Mouse (Mus musculus) heart, embryonic 11.5 days (tissue): ENCODE data around the gene Cyp27a1. TPM values are rescaled to one million over a fixed set of nuclear protein-coding genes. Genes with fewer than 3 reads are reported as not detected.
A peak's percentile ranks its signal among the peaks of the same experiment; 100 is the strongest.

Experiments
- ATAC-seq: fragments of 200-750 bp; cut with Nextera tagmentation; replicated peaks from 2 replicates; pipeline ENCODE4 v1.8.0; 2017; ENCODE audit warnings: moderate library complexity; ENCODE audit not compliant: insufficient number of reproducible peaks, low FRiP score, low TSS enrichment
- H3K27ac ChIP-seq: fragments of 300-500 bp; sonication (generic); 2 replicates; pipeline ENCODE4 v1.5.1; 2014; ENCODE audit warnings: mild to moderate bottlenecking, low read depth, low read length
- H3K27me3 ChIP-seq: fragments of 300-500 bp; sonication (generic); 2 replicates; pipeline ENCODE4 v1.6.1; 2014; ENCODE audit warnings: mild to moderate bottlenecking, low read length, mixed read lengths; ENCODE audit not compliant: control insufficient read depth, insufficient read depth
- H3K36me3 ChIP-seq: fragments of 300-500 bp; sonication (generic); 2 replicates; pipeline ENCODE4 v1.6.1; 2014; ENCODE audit warnings: mild to moderate bottlenecking, low read length, moderate library complexity, mixed read lengths; ENCODE audit not compliant: control insufficient read depth, insufficient read depth
- H3K4me1 ChIP-seq: fragments of 300-500 bp; sonication (generic); 2 replicates; pipeline ENCODE4 v1.6.1; 2014; ENCODE audit warnings: low read length; ENCODE audit not compliant: control insufficient read depth, insufficient read depth
- H3K4me2 ChIP-seq: fragments of 300-500 bp; sonication (generic); 2 replicates; pipeline ENCODE4 v1.6.1; 2014; ENCODE audit warnings: mild to moderate bottlenecking, moderate library complexity
- H3K4me3 ChIP-seq: fragments of 300-500 bp; sonication (generic); 2 replicates; pipeline ENCODE4 v1.5.1; 2014; ENCODE audit warnings: low read depth, low read length
- H3K9ac ChIP-seq: fragments of 300-500 bp; sonication (generic); 2 replicates; pipeline ENCODE4 v1.6.1; 2014; ENCODE audit warnings: mild to moderate bottlenecking, low read depth, low read length, moderate library complexity
- H3K9me3 ChIP-seq: fragments of 300-500 bp; sonication (generic); replicated peaks from 2 replicates; pipeline ENCODE4 v1.6.1; 2016; ENCODE audit warnings: low read length; ENCODE audit not compliant: control insufficient read depth
- WGBS: fragments of 180-500 bp; shearing (Covaris S2); extraction: QIAGEN DNeasy Blood & Tissue Kit; methylation state at CpG from one replicate; pipeline ENCODE4 v1.1.7; 2014; ENCODE audit not compliant: insufficient replicate concordance; 5-methylcytosine and 5-hydroxymethylcytosine counted together
- polyA plus RNA-seq: library from polyadenylated mRNA; unstranded; fragments of >200 nt; fragmentation: Nextera tagmentation; extraction: Ambion mirVana; gene quantifications from 2 replicates; pipeline ENCODE4 v1.2.1, GENCODE M21; 2014

Cyp27a1 gene
- polyA plus RNA-seq, 1 experiment from 2014 or later: 15.2 TPM

GRCm38 (mm10) chr1:74712461-74713098 is 794 bp upstream of the Cyp27a1 start:
- Histone ChIP-seq H3K9ac (peak overlapping the region; percentile 85), H3K27ac (no peak overlapping the region), H3K4me2 (peak overlapping the region; percentile 89), H3K9me3 (no peaks in the 10 kb centered on the region), H3K4me3 (peak overlapping the region; percentile 61), H3K36me3 (no peaks in the 10 kb centered on the region), H3K4me1 (peaks cover 10% of the 10 kb centered on the region), H3K27me3 (no peaks in the 10 kb centered on the region)
- WGBS: 38% methylated on average over 5 of the region's 5 CpGs
- no peak for ATAC-seq

GRCm38 (mm10) chr1:74713859-74714730 is 721 bp downstream of the Cyp27a1 start:
- Histone ChIP-seq H3K9ac (peak overlapping the region; percentile 85), H3K4me3 (peak overlapping the region; percentile 61), H3K27me3 (no peaks in the 10 kb centered on the region), H3K4me1 (peaks cover 10% of the 10 kb centered on the region), H3K36me3 (no peaks in the 10 kb centered on the region), H3K9me3 (no peaks in the 10 kb centered on the region), H3K27ac (no peak overlapping the region), H3K4me2 (peak overlapping the region; percentile 89)
- WGBS: 18% methylated on average over 12 of the region's 12 CpGs
- no peak for ATAC-seq

GRCm38 (mm10) chr1:74714967-74715366 is 1.6 kb downstream of the Cyp27a1 start:
- ATAC-seq: no peak
- H3K27ac ChIP-seq: no peak overlapping the region

GRCm38 (mm10) chr1:74715468-74715867 is 2.1 kb downstream of the Cyp27a1 start:
- peaks cover 10% of the 10 kb centered on the region for H3K4me1 ChIP-seq
- no peaks in the 10 kb centered on the region for H3K36me3 ChIP-seq
- no peak overlapping the region for H3K9ac ChIP-seq
- H3K4me3 ChIP-seq: no peak overlapping the region
- H3K4me2 ChIP-seq: no peak overlapping the region
- no peak overlapping the region for H3K27ac ChIP-seq
- ATAC-seq: no peak
- 67% methylated on average over 5 of the region's 5 CpGs for WGBS
- no peaks in the 10 kb centered on the region for H3K9me3 ChIP-seq
- no peaks in the 10 kb centered on the region for H3K27me3 ChIP-seq

More at GRCm38 (mm10) chr1:74714967-74715366, 1.6 kb downstream of the Cyp27a1 start:
- 34% methylated on average over 2 of the region's 2 CpGs for WGBS
- no peaks in the 10 kb centered on the region for H3K36me3 ChIP-seq
- no peaks in the 10 kb centered on the region for H3K27me3 ChIP-seq
- H3K4me2 ChIP-seq: no peak overlapping the region
- no peak overlapping the region for H3K9ac ChIP-seq
- H3K4me1 ChIP-seq: peaks cover 10% of the 10 kb centered on the region
- no peaks in the 10 kb centered on the region for H3K9me3 ChIP-seq
- H3K4me3 ChIP-seq: no peak overlapping the region

GRCm38 (mm10) chr1:74715886-74716285 is 2.5 kb downstream of the Cyp27a1 start:
- Histone ChIP-seq H3K4me2 (no peak overlapping the region), H3K9me3 (no peaks in the 10 kb centered on the region), H3K9ac (no peak overlapping the region), H3K36me3 (no peaks in the 10 kb centered on the region), H3K27ac (no peak overlapping the region), H3K27me3 (no peaks in the 10 kb centered on the region), H3K4me3 (no peak overlapping the region), H3K4me1 (peaks cover 10% of the 10 kb centered on the region)
- WGBS: 83% methylated on average over 6 of the region's 6 CpGs
- no peak for ATAC-seq

- H3K9ac ChIP-seq: no peak overlapping the region
- ATAC-seq: no peak
These were observed 4.7 kb downstream of the Cyp27a1 start for GRCm38 (mm10) chr1:74718113-74718512.

GRCm38 (mm10) chr1:74719281-74719680 is 5.9 kb downstream of the Cyp27a1 start:
- Histone ChIP-seq H3K27me3 (no peaks in the 10 kb centered on the region), H3K4me1 (0 out of 2 replicates have a peak, but pooled peaks cover 3% of the 10 kb centered on the region), H3K9me3 (0 out of 2 replicates have a peak, but pooled peaks cover 3% of the 10 kb centered on the region), H3K27ac (no peak overlapping the region), H3K4me2 (no peak overlapping the region), H3K36me3 (no peaks in the 10 kb centered on the region), H3K9ac (no peak overlapping the region), H3K4me3 (no peak overlapping the region)
- ATAC-seq: no peak
- WGBS: 77% methylated on average over 3 of the region's 3 CpGs

More at GRCm38 (mm10) chr1:74718113-74718512, 4.7 kb downstream of the Cyp27a1 start:
- 81% methylated on average over 8 of the region's 8 CpGs for WGBS
- Histone ChIP-seq H3K4me3 (no peak overlapping the region), H3K4me1 (peaks cover 3% of the 10 kb centered on the region; the same call in 1 of the 2 replicates), H3K27ac (no peak overlapping the region), H3K36me3 (no peaks in the 10 kb centered on the region), H3K27me3 (no peaks in the 10 kb centered on the region), H3K9me3 (no peaks in the 10 kb centered on the region), H3K4me2 (no peak overlapping the region)

GRCm38 (mm10) chr1:74721657-74722056 is 8.3 kb downstream of the Cyp27a1 start:
- ATAC-seq: no peak
- WGBS: 75% methylated on average over 6 of the region's 6 CpGs

More at GRCm38 (mm10) chr1:74721657-74722056, 8.3 kb downstream of the Cyp27a1 start:
- Histone ChIP-seq H3K9ac (no peak overlapping the region), H3K9me3 (0 out of 2 replicates have a peak, but pooled peaks cover 3% of the 10 kb centered on the region), H3K36me3 (no peaks in the 10 kb centered on the region), H3K27me3 (no peaks in the 10 kb centered on the region), H3K27ac (no peak overlapping the region), H3K4me3 (no peak overlapping the region), H3K4me2 (no peak overlapping the region), H3K4me1 (no peaks in the 10 kb centered on the region)
